Mouse (Mus musculus) kidney, postnatal 0 days (tissue): ENCODE results near the gene Pbld2. TPM values are rescaled to one million over a fixed set of nuclear protein-coding genes. Genes with fewer than 3 reads are reported as not detected.

Experiments used
- ATAC-seq: fragments of 200-750 bp; cut with Nextera tagmentation; replicated peaks from 2 replicates; pipeline ENCODE4 v1.8.0; 2017; ENCODE audit warnings: low read depth, moderate number of reproducible peaks, moderate TSS enrichment, moderate library complexity; ENCODE audit not compliant: low FRiP score
- DNase-seq: peaks from one replicate; pipeline ENCODE4 v3.0.0-alpha.2; 2016; ENCODE audit warnings: low spot score
- H3K27ac ChIP-seq: fragments of 300-500 bp; sonication (generic); 2 replicates; pipeline ENCODE4 v1.5.1; 2014; ENCODE audit warnings: mild to moderate bottlenecking
- H3K27me3 ChIP-seq: fragments of 300-500 bp; sonication (generic); 2 replicates; pipeline ENCODE4 v1.6.1; 2014; ENCODE audit warnings: low read length, mixed read lengths; ENCODE audit not compliant: insufficient read depth
- H3K36me3 ChIP-seq: fragments of 300-500 bp; sonication (generic); 2 replicates; pipeline ENCODE4 v1.6.1; 2014; ENCODE audit warnings: low read length, mixed read lengths; ENCODE audit not compliant: insufficient read depth
- H3K4me1 ChIP-seq: fragments of 300-500 bp; sonication (generic); replicated peaks from 2 replicates; pipeline ENCODE4 v1.6.1; 2014; ENCODE audit warnings: antibody characterized with exemption, low read length, mixed read lengths; ENCODE audit not compliant: insufficient read depth
- H3K4me2 ChIP-seq: fragments of 300-500 bp; sonication (generic); 2 replicates; pipeline ENCODE4 v1.6.1; 2014; ENCODE audit warnings: mild to moderate bottlenecking, low read length, moderate library complexity, mixed read lengths
- H3K4me3 ChIP-seq: fragments of 300-500 bp; sonication (generic); replicated peaks from 2 replicates; pipeline ENCODE4 v1.5.1; 2014; ENCODE audit warnings: low read depth, low read length
- H3K9ac ChIP-seq: fragments of 300-500 bp; sonication (generic); 2 replicates; pipeline ENCODE4 v1.6.1; 2014; ENCODE audit warnings: low read depth, low read length
- H3K9me3 ChIP-seq: fragments of 300-500 bp; sonication (generic); replicated peaks from 2 replicates; pipeline ENCODE4 v1.6.1; 2016; ENCODE audit warnings: low read length, inconsistent platforms, mixed read lengths
- CTCF ChIP-seq: IDR thresholded peaks from 2 replicates; pipeline ENCODE4 v1.5.1; 2016; ENCODE audit warnings: antibody characterized with exemption, low read depth, mild to moderate bottlenecking, moderate library complexity
- WGBS: fragments of 180-500 bp; shearing (Covaris S2); extraction: QIAGEN DNeasy Blood & Tissue Kit; methylation state at CpG from one replicate; pipeline ENCODE4 v1.1.7; 2014; 5-methylcytosine and 5-hydroxymethylcytosine counted together
- polyA plus RNA-seq: library from polyadenylated mRNA; unstranded; fragments of >200 nt; fragmentation: Nextera tagmentation; extraction: Ambion mirVana; gene quantifications from 2 replicates; pipeline ENCODE4 v1.2.1, GENCODE M21; 2015

The Pbld2 gene
- polyA plus RNA-seq, 1 experiment from 2014 or later = 11.6 TPM

DNA sequence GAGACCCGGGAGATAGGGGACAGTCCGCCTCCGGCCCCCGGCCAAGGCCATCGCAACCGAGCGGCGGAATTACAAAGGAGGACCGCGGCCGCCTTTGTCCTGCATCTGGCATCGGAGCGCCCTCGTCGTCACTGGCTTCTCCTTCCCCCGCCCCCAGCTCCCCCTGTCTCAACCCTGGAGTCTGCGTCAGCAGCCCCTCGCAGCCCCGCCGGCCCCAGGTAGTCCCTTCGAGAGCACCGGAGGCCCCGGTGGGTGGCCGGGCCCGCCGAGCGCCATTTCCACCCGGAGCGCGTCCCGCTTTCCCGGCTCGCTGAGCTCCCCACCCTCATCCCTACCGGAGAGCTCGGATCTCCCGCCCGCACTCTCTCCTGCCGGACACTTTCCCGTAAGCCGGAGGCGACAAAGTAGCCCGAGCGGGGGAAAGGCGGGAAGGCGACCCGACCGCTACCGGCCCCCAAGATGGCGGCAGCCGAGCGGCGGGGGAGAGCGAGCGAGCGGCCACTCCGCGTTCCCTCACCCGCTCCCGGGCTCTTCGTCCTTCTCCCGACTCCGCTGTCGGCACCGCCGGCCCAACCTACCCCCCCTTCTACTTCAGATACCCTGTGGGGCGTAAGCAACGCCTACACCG, 880 bp upstream of the Pbld2 start:
- Histone ChIP-seq H3K9ac (peak overlapping the region; percentile 99), H3K27me3 (no peaks in the 10 kb centered on the region), H3K36me3 (no peaks in the 10 kb centered on the region), H3K4me3 (peak overlapping the region; percentile 89), H3K4me1 (0 out of 2 replicates have a peak, but pooled peaks cover 24% of the 10 kb centered on the region), H3K4me2 (peak overlapping the region; percentile 67), H3K9me3 (no peaks in the 10 kb centered on the region), H3K27ac (peak overlapping the region; percentile 100)
- DNase-seq (peak; percentile 63), ATAC-seq (peak; percentile 36)
- WGBS = under 1% methylated on average over 59 of the region's 68 CpGs
- no peak for TF ChIP-seq CTCF

DNA sequence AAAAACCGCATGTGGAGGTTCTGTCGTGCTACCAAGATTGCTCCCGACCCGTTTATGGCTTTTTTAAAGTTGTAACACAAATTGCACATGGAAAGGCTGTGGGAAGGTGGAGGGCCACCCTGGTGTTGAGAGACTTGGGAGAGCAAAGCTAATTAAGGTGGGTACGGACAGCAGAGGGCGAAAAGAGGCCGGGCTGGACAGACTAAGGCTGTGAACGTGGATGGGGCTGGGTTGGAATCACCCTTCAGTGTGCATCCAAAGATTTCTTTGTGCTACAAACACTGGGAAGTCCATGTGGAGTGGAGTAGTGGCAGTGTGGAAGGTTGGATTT, 430 bp downstream of the Pbld2 start:
- peak overlapping the region; percentile 74 for H3K9ac ChIP-seq
- no peaks in the 10 kb centered on the region for H3K9me3 ChIP-seq
- H3K27me3 ChIP-seq = no peaks in the 10 kb centered on the region
- DNase-seq (peak; percentile 90), ATAC-seq (peak; percentile 50; the same call in 1 of the 2 replicates)
- peak overlapping the region; percentile 67 for H3K4me2 ChIP-seq
- peak overlapping the region; percentile 100 for H3K27ac ChIP-seq
- under 1% methylated on average over 8 of the region's 8 CpGs for WGBS
- H3K36me3 ChIP-seq = no peaks in the 10 kb centered on the region
- peak overlapping the region; percentile 89 for H3K4me3 ChIP-seq
- 0 out of 2 replicates have a peak, but pooled peaks cover 22% of the 10 kb centered on the region for H3K4me1 ChIP-seq
- peak; percentile 66 for TF ChIP-seq CTCF

DNA sequence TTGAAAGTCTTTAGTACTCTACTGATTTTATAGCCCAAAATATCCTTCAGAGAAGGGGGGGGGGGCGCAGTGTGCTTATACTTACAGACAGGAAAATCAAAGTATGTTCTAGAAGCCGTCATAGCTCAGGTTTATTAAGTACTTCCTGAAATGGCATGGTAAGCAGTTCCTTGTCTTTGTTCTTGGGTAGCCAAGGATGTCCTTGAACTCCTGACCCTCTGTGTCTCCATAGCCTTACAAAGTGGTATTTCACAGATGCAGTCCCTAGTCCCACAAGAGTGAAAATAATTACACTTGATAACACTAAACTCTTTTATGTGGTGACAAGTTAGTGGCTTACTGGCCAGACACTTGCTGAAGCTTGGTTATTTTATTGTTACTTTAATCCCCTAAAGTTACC, 901 bp downstream of the Pbld2 start:
- Histone ChIP-seq H3K4me1 (0 out of 2 replicates have a peak, but pooled peaks cover 22% of the 10 kb centered on the region), H3K4me2 (peak overlapping the region; percentile 67), H3K27me3 (no peaks in the 10 kb centered on the region), H3K9ac (peak overlapping the region; percentile 74; the same call in 1 of the 2 replicates), H3K9me3 (no peaks in the 10 kb centered on the region), H3K36me3 (no peaks in the 10 kb centered on the region), H3K4me3 (peak overlapping the region; percentile 89; the same call in 1 of the 2 replicates), H3K27ac (peak overlapping the region; percentile 100)
- 5% methylated on average over 2 of the region's 2 CpGs for whole genome bisulfite sequencing
- TF ChIP-seq CTCF = no peak
- DNase-seq (peak; percentile 61), ATAC-seq (no peak)

DNA sequence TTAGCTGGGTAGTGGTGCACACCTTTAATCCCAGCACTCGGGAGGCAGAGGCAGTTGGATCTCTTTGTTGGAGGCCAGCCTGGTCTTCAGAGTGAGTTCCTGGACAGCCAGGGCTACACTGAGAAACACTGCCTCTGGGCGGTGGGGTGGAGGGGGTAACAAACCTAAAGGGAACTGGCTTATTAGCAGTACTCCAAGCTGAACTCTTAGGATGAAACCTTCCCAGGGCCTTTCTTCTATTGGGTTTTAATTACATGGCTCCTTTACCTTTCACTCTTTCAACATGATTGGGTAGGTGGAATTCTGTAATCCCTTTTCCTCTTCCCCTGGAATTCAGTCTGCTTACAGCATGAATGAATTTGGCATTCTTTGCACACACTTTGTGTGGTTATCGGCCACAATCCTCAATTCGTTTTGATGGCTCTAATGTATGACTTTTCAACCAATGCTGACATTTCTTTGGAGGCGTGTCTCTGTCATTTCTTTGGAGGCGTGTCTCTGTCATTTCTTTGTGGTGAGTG, 1.4 kb downstream of the Pbld2 start:
- DNase-seq (peak; percentile 57), ATAC-seq (no peak)
- 43% methylated on average over 6 of the region's 6 CpGs for WGBS
- no peak overlapping the region for H3K4me3 ChIP-seq
- H3K9me3 ChIP-seq = no peaks in the 10 kb centered on the region
- H3K27ac ChIP-seq = peak overlapping the region; percentile 100
- no peak for TF ChIP-seq CTCF
- H3K4me2 ChIP-seq = peak overlapping the region; percentile 67; the same call in 1 of the 2 replicates
- no peak overlapping the region for H3K9ac ChIP-seq
- no peaks in the 10 kb centered on the region for H3K36me3 ChIP-seq
- H3K4me1 ChIP-seq = 0 out of 2 replicates have a peak, but pooled peaks cover 22% of the 10 kb centered on the region
- no peaks in the 10 kb centered on the region for H3K27me3 ChIP-seq

DNA sequence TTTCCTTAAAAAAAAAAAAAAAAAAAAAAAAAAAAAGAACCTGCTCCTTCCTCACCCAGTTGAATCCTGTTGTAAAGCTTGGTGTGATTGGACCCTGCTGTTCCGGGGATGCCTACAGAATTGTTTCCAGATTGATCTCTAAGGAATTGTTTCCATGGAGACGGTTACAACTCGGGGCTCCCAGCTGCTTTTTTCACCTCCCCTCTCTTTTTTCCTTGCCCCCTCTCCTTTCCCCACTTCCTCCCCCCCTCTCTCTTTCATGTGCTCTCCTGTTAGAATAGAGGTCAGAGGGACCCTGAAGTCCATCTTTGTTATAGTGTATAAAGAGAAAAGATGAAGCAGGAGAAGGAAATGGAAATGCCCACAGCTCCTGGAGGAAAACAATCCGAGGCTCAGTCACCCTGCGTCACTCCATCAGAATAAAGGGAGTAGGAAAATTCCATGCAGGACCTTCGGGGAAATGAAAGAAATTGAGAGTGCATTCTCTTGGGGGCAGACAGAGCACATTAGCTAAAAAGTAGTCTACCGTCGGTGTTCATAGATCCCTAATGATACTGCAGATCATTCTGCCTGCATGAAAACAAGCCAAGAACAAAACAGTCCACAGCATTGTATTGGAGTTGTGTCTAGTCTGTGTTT, 2.2 kb downstream of the Pbld2 start:
- H3K27me3 ChIP-seq = no peaks in the 10 kb centered on the region
- WGBS = 25% methylated on average over 8 of the region's 8 CpGs
- DNase-seq = peak; percentile 37
- no peaks in the 10 kb centered on the region for H3K9me3 ChIP-seq
- H3K4me1 ChIP-seq = 0 out of 2 replicates have a peak, but pooled peaks cover 18% of the 10 kb centered on the region
- H3K4me3 ChIP-seq = no peak overlapping the region
- peak overlapping the region; percentile 64 for H3K27ac ChIP-seq
- H3K9ac ChIP-seq = no peak overlapping the region
- TF ChIP-seq CTCF = no peak
- H3K4me2 ChIP-seq = no peak overlapping the region
- ATAC-seq = no peak
- H3K36me3 ChIP-seq = no peaks in the 10 kb centered on the region

DNA sequence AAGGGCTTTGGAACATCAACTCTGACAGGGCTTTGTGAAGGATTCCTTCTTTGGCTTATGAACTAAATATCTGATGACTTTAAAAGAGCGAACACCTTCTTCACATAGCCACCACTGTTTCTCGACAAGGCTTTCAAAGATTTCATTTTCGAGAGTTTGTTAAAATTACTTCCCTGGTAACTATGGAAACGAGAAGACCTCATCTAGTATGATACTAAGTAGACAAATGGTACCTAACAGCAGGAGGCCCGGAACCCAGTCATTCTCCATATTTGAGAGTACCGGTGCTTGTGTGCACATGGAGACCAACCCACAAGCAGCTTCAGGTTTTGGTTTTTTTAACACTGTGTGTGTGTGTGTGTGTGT, 2.7 kb downstream of the Pbld2 start:
- Histone ChIP-seq H3K4me2 (no peak overlapping the region), H3K27ac (peak overlapping the region; percentile 64; the same call in 1 of the 2 replicates), H3K9me3 (no peaks in the 10 kb centered on the region), H3K27me3 (no peaks in the 10 kb centered on the region), H3K4me3 (no peak overlapping the region), H3K4me1 (0 out of 2 replicates have a peak, but pooled peaks cover 17% of the 10 kb centered on the region), H3K36me3 (no peaks in the 10 kb centered on the region), H3K9ac (no peak overlapping the region)
- TF ChIP-seq CTCF = no peak
- 90% methylated on average over 6 of the region's 6 CpGs for WGBS
- no peak for ATAC-seq
- no peak for DNase-seq
